Mouse (Mus musculus): ENCODE data around the gene Cstb.
A peak's percentile ranks its signal among the peaks of the same experiment; 100 is the strongest.
"Not testable (repeated sequence)": the region's sequence is repeated elsewhere in the genome, so short reads cannot be mapped to it uniquely, and the experiment has no call there.

Gene Cstb

GRCm38 (mm10) chr10:78425181-78426041 lies at the start of gene Cstb:
Cstb (plus strand) TSS chr10:78425669.
- peak; percentile 72 for DNase-seq (ENCODE audit: low spot score)

DNA sequence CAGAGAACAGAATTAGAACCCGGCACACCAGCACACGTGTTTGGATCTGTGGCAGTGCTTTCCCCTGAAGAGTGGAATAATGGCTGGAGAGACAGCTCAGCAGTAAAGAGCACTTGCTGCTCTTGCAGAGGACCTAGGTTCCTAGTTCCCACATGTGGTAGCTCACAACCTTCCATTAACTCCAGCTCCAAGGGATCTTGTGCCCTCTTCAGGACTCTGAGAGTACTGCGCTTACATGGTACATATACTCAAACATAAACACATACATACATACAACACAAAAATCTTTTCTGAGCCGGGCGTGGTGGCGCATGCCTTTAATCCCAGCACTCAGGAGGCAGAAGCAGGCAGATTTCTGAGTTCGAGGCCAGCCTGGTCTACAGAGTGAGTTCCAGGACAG lies 47.0 kb upstream of the Cstb start:
- DNase-seq (ENCODE audit: low spot score) = no peak

DNA sequence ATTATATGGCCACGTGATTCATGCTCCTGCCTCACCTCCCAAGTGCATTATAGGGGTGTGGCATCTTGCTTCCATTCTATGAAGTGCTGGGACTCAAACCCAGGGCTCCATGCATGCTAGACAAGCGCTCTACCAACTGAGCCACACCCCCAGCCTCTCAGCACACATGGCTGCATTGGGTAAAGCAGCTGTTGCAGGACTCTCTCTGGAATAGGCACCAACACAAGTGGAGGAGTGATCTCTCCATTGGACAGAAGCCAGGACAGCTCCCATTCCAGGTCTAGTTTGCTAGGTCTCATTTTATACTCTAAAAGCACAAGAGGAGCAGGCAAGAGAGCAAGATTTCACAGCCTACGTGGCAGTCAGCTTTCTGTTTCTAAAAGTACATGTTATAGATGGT lies 41.9 kb upstream of the Cstb start:
- DNase-seq (ENCODE audit: low spot score) = no peak

GRCm38 (mm10) chr10:78385520-78385919 lies 39.9 kb upstream of the Cstb start:
- DNase-seq (ENCODE audit: low spot score) = no peak

DNA sequence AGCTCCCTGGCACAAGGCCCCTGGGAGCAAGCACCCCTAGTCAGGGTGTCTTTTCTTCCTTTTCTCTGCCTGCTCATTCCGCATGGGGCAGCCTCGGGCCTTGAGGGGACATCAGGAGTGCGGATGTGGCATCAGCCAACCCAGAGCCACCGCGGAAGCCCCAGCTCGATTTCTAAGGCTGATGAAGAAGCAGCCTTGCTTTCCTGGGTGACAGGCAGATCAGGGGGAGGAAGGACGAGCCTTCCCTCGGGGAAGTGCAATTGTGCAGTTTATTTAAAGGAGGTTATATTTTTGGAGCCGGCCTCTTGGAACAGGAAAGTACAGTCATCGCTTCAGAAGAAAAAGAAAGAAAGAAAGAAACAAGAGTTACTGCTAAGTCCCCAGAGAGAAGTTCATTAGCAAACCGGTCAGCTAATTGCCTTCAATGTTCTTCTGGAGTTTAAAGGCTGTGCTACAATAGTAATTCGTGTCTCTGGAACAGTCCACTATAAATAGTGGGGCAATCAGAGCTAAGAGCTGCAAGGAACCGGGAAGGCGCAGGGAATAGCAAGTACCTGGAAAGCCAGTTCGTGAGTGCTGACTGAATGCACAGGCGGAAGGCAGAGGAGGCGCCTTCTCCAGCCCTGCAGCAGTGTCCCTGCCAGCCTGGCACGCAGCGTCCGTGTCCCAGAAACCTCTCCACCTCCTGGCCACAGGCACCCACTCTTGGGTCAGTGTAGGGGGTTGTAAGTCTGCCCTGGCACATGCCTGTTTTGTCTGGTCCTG lies 37.1 kb upstream of the Cstb start:
- DNase-seq (ENCODE audit: low spot score) = no peak

DNA sequence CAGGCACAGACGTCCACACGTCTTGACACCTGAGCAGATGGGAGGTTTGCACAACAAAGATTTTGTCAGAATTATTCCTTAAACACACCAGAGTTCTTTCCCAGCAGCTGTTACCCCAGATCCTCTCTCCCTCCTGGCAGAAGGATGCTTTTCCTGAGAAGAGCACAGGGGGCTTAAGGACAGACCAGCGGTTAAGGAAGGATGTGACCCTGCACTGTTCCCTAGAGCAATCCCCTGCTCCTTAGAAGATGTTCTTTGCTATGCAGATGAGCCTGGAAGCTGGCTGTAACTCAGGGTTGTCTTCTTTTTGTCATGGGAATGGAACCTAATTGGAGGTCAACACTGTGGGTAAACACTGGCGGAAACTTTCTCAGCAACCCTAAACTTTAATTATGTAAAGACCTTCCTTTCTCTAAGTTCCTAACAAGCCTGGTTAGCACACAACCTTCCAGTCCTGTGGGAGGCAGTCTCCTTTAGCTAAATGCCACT lies 34.4 kb upstream of the Cstb start:
- no peak for DNase-seq (ENCODE audit: low spot score)

GRCm38 (mm10) chr10:78392072-78392471 lies 33.4 kb upstream of the Cstb start:
- peak; percentile 68 for DNase-seq (ENCODE audit: low spot score)

GRCm38 (mm10) chr10:78395377-78395776 lies 30.1 kb upstream of the Cstb start:
- DNase-seq (ENCODE audit: low spot score) = no peak

DNA sequence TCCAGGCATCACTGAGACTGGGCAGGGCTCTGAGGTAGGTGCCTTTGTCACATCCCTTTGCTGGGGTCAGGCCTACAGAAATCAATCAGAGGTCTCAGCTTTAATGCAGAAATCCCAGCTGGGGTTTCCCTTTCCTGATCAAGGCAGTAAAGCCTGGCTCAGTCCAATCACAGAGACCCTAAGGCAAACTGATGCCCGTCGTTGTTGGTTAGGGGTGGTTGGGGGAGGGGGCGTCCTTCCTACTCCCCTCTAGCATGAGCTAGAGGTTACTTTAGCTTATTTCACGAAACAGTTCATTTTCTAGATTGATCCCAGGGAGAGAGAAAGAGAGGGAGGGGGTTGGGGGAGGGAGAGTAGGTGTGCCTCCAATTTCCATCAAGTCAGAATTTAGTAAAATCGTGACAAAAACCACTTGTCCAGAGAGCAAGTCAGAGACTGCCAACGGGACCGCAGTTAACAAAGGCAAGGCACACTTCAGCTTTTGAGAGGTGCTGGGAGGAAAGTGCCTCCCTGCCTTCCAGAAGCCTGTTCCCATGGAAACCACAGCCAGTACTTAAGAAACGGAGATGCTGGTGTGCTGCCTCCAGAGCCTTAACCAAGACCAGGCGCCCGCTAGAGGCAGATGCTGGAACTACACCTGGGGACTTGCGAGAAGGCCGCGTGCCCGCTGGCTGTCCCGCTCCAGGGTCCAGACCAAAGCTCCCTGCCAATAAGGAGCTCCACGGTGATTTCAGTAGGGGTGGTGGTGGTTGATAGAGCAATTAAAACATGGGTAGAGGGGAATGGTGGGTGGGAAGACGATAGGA lies 29.4 kb upstream of the Cstb start:
- DNase-seq (ENCODE audit: low spot score) = peak; percentile 82

DNA sequence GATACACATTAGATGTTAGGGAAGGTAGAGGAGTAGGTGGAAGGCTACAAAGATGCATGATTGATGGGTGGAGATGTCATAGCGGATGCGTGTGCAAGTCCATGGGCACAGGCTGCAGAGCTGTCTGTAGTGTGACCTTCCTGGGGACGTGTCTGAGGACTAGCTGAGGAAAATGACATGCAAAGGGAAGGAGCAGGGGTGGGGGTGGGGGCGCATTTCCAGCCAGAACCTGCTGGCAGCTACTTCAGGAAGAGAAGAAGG lies 28.9 kb upstream of the Cstb start:
- no peak for DNase-seq (ENCODE audit: low spot score)

GRCm38 (mm10) chr10:78399090-78399657 lies 26.3 kb upstream of the Cstb start:
- peak; percentile 19 for DNase-seq (ENCODE audit: low spot score)

GRCm38 (mm10) chr10:78401127-78401526 lies 24.3 kb upstream of the Cstb start:
- DNase-seq (ENCODE audit: low spot score) = no peak

GRCm38 (mm10) chr10:78402301-78402922 lies 23.1 kb upstream of the Cstb start:
- DNase-seq (ENCODE audit: low spot score) = no peak

- no peak for DNase-seq (ENCODE audit: low spot score)
Observed at GRCm38 (mm10) chr10:78406152-78406551, 19.3 kb upstream of the Cstb start.

DNA sequence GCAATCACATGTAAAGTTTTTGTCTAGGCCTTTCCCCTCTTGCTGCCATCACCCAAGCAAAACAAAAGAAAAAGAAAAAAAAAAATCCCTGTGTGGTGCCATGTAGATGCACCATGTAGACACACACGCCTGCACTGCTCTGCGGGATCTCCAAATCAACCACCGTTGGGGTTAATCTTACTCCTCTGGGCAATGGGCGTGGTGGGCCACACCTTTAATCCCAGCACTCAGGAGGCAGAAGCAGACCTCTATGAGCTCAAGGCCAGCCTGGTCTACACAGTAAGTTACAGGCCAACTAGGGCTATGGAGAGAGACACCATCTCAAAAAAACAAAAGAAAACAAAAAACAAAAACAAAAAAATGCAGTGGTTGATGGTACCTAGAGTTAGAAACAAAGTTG lies 18.3 kb upstream of the Cstb start:
- no peak for DNase-seq (ENCODE audit: low spot score)

DNA sequence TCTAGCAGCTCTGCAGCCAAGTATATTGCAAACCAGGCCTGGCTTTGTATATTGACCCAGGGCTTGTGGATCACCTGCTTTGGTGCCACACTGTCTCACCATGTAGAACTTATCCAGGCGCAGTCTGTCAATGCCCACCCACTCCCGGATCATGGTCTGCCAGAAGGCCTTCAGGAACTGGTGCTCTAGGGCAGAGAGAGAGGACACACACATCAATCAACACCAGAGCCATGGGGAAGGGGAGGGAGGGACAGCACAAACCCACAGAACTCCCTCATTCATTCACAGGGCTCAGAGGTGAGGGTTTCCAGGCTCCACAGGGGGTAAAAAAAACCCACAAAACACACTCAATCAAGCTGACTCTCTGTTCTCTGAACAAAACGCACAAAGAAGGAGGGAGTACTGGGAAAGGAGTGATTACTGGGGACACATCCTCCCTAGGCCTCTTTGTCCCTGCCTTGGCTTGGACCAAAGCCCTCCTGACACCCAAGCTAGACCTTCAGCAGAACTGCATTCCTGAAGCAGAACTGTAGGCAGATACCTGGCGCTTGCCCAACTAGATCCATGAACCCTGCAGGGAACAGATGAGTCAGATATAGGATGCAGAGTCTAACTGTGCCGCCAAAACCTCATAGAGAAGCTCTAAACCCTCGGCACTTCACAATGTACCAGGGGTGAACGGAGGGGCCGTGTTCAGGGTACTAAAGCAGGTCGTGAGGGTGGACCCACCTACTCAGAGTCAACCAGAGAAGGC lies 16.3 kb upstream of the Cstb start:
- no peak for DNase-seq (ENCODE audit: low spot score)

GRCm38 (mm10) chr10:78411851-78412250 lies 13.6 kb upstream of the Cstb start:
- no peak for DNase-seq (ENCODE audit: low spot score)

DNA sequence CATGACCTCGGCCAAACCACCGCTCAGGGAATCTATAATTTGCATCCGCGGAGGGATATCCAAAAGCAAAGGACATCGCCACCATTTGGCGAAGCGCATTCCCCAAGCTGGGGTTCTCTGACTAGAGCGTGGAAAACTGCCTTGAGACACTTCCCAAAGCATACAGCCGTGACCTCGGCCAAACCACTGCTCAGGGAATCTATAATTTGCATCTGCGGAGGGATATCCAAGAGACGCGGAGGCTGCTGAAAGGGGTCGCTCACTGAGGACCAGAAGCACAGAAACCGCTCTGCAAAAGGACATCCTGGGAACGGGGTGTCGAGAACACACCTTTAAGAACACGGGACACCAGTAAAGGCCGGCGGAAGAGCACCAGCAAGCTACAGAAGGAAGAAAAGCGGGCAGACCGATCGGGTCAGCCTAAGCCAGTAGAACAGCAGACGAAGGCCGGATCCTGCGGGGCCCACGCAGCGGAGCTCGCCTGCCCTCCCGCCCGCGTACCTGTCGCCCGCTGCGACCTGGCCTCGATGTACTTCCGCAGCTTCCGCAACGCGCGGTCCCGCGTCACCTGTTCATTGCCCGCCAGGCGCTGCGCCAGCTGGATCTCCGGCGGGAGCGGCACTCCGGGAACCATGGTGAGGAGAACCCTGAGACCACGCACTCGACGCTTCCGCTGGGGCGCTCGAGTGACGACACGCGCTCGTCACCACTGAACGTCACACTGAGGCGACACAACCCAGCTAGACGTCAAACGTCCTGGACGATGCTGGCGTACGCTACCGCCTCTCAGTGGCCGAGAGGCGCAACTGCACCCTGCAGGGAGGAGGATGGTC lies 12.9 kb upstream of the Cstb start, which contains the start of gene Rrp1:
TSS of gene Rrp1 (minus strand) at position 725 of the 833 bp plus-strand sequence.
- DNase-seq (ENCODE audit: low spot score) = peak; percentile 91

DNA sequence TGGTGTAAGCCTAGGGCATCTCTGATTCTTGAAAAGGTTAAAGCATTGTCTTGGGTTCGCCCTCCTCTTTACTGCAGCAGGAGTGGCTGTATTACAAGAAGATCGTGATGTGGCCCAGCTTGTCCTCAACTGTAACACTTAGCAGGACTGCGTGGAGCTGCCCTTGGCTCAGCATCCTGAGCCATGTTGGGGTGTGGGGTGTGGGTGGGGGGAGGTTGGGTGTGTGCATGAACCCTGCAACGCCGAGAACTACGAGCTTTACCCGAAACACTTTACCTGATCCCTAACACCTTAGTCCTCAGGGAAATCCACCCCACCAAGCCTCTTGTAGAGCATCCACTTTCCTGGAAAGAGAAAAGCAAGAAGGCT lies 12.3 kb upstream of the Cstb start:
- no peak for DNase-seq (ENCODE audit: low spot score)

GRCm38 (mm10) chr10:78414936-78415335 lies 10.5 kb upstream of the Cstb start:
- not testable (repeated sequence) for DNase-seq (ENCODE audit: low spot score)
